Mouse (Mus musculus): ENCODE results near the gene Chrm1. TPM values are rescaled to one million over a fixed set of nuclear protein-coding genes. Genes with fewer than 3 reads are reported as not detected.

Gene Chrm1
- polyA plus RNA-seq, 1 experiment = not detected

DNA sequence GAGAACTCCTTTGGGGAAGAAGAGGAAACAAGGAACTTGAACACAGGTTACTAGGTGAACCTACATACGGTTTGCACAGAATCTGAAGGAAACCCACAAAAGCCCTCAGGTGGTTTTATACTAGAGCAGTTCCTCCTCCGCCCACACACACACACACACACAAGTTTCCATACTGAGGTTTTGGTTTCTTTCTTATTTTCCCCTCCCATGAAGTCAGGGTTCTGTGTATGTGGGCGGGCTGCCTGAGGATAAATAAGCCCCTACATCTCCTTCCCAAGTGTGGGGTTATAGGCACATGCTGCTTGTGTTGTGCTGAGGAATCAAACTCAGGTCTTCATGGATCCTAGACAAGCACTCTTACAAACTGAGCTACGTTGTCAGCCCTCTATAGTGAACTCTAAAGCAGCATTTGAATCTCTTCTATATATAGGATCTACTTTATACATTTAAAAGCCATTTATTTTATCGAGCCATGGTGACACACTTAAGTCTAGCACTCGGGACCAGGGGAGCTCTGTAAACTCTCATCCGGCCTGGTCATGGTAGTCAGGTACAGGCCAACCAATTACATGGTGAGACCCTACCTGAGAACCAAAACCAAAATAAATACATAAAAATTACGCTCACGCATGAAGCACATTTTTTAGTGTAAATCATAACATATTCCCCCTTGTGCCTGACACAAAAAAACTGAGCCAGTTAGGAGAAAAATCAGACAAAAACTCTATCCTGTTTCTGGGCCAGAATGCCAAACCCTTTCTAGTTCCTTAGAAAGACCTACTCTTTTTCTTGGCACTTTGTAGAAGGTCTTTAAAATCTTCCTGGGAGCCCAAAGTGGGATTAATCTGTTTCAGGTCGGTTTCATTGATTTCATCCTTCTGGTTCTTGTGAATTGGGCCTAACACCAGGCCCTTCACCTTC, 48.6 kb downstream of the Chrm1 start:
- H3K36me3 ChIP-seq (ENCODE audit: control insufficient read depth, insufficient read depth) = peaks cover 55% of the 10 kb centered on the region
- no peak for TF ChIP-seq CEBPB (IDR thresholded peaks at IDR 0.05; ENCODE audit: low read depth)
- TF ChIP-seq FOSL1 (IDR thresholded peaks at IDR 0.05; ENCODE audit: insufficient read depth, low read length, poor library complexity, severe bottlenecking) = no peak
- no peak for TF ChIP-seq MYOG (IDR thresholded peaks at IDR 0.05; ENCODE audit: control insufficient read depth, extremely low read depth, insufficient read length)
- TF ChIP-seq USF1 (IDR thresholded peaks at IDR 0.05; ENCODE audit: low read depth) = no peak
- no peak for TF ChIP-seq MYOD1 (IDR thresholded peaks at IDR 0.05; ENCODE audit: control insufficient read depth, insufficient read length, low read depth)
- no peak for TF ChIP-seq CTCF (IDR thresholded peaks at IDR 0.05; ENCODE audit: control insufficient read depth, insufficient read depth, insufficient read length)
- TF ChIP-seq MAX (IDR thresholded peaks at IDR 0.05) = no peak
- peak overlapping the region; percentile 62 for H3K4me3 ChIP-seq (ENCODE audit: insufficient read depth, poor library complexity, severe bottlenecking)
- peaks cover 49% of the 10 kb centered on the region for H3K79me3 ChIP-seq (ENCODE audit: low read depth)
- H3K27me3 ChIP-seq (ENCODE audit: control insufficient read depth, insufficient read depth, insufficient read length) = no peaks in the 10 kb centered on the region
- peak overlapping the region; percentile 78 for H3ac ChIP-seq (ENCODE audit: control insufficient read depth, insufficient read length, low read depth)
- H3K79me2 ChIP-seq (ENCODE audit: control insufficient read depth, insufficient read depth) = peaks cover 86% of the 10 kb centered on the region

GRCm38 (mm10) chr19:8712870-8713305, 49.3 kb downstream of the Chrm1 start:
- Histone ChIP-seq H3K4me3 (ENCODE audit: insufficient read depth, poor library complexity, severe bottlenecking) (peak overlapping the region; percentile 62), H3K36me3 (ENCODE audit: control insufficient read depth, insufficient read depth) (peaks cover 48% of the 10 kb centered on the region), H3K27me3 (ENCODE audit: control insufficient read depth, insufficient read depth, insufficient read length) (no peaks in the 10 kb centered on the region), H3K79me3 (ENCODE audit: low read depth) (peaks cover 54% of the 10 kb centered on the region), H3ac (ENCODE audit: control insufficient read depth, insufficient read length, low read depth) (peak overlapping the region; percentile 96), H3K79me2 (ENCODE audit: control insufficient read depth, insufficient read depth) (peaks cover 93% of the 10 kb centered on the region)
- TF ChIP-seq MAX (IDR thresholded peaks at IDR 0.05) (peak; percentile 78), FOSL1 (IDR thresholded peaks at IDR 0.05; ENCODE audit: insufficient read depth, low read length, poor library complexity, severe bottlenecking) (no peak), USF1 (IDR thresholded peaks at IDR 0.05; ENCODE audit: low read depth) (no peak), CTCF (IDR thresholded peaks at IDR 0.05; ENCODE audit: control insufficient read depth, insufficient read depth, insufficient read length) (no peak), MYOD1 (IDR thresholded peaks at IDR 0.05; ENCODE audit: control insufficient read depth, insufficient read length, low read depth) (no peak), MYOG (IDR thresholded peaks at IDR 0.05; ENCODE audit: control insufficient read depth, extremely low read depth, insufficient read length) (no peak), CEBPB (IDR thresholded peaks at IDR 0.05; ENCODE audit: low read depth) (peak; percentile 69)

DNA sequence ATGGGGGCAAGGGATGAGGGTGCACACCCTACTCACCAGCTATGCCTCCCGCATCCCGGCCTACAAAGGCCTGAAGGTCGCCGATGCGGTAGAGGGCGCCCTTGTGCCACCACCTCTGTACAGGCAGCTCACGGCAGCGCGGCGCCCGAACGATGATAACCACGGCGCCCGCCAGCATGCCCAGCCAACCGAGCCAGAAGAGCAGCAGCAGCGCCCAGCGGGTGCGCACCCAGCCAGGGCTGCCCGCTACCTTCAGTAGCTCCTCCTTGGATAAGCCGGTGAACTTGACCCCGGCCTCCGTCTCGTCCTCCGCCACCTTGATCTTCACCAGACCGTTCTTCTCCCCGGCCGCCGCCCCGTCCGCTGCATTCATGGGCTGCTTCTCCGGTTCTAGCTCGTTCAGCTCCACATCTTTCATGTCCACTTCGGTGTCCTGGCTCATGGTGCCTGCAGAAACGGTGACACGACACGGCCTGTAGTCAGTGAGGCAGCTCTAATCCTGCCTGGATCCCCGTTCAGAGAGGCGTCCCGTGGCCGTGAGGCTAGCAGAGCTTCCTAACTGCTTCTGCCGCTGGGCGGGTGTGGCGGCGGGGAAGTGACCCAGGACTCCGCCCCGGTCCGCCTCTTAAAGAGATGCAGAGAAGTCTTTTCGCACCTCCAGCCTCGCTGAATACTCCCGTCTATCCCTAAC, 49.9 kb downstream of the Chrm1 start:
- H3ac ChIP-seq (ENCODE audit: control insufficient read depth, insufficient read length, low read depth) = peak overlapping the region; percentile 96
- H3K36me3 ChIP-seq (ENCODE audit: control insufficient read depth, insufficient read depth) = peaks cover 43% of the 10 kb centered on the region
- no peaks in the 10 kb centered on the region for H3K27me3 ChIP-seq (ENCODE audit: control insufficient read depth, insufficient read depth, insufficient read length)
- H3K4me3 ChIP-seq (ENCODE audit: insufficient read depth, poor library complexity, severe bottlenecking) = peak overlapping the region; percentile 62
- H3K79me2 ChIP-seq (ENCODE audit: control insufficient read depth, insufficient read depth) = peaks cover 99% of the 10 kb centered on the region
- TF ChIP-seq CEBPB (IDR thresholded peaks at IDR 0.05; ENCODE audit: low read depth) = no peak
- TF ChIP-seq MYOD1 (IDR thresholded peaks at IDR 0.05; ENCODE audit: control insufficient read depth, insufficient read length, low read depth) = no peak
- TF ChIP-seq MAX (IDR thresholded peaks at IDR 0.05) = peak; percentile 56
- no peak for TF ChIP-seq MYOG (IDR thresholded peaks at IDR 0.05; ENCODE audit: control insufficient read depth, extremely low read depth, insufficient read length)
- no peak for TF ChIP-seq USF1 (IDR thresholded peaks at IDR 0.05; ENCODE audit: low read depth)
- TF ChIP-seq CTCF (IDR thresholded peaks at IDR 0.05; ENCODE audit: control insufficient read depth, insufficient read depth, insufficient read length) = peak; percentile 95
- no peak for TF ChIP-seq FOSL1 (IDR thresholded peaks at IDR 0.05; ENCODE audit: insufficient read depth, low read length, poor library complexity, severe bottlenecking)
- peaks cover 58% of the 10 kb centered on the region for H3K79me3 ChIP-seq (ENCODE audit: low read depth)

GRCm38 (mm10) chr19:8713997-8714652, 50.5 kb downstream of the Chrm1 start:
- Histone ChIP-seq H3K4me3 (ENCODE audit: insufficient read depth, poor library complexity, severe bottlenecking) (peak overlapping the region; percentile 62), H3ac (ENCODE audit: control insufficient read depth, insufficient read length, low read depth) (peak overlapping the region; percentile 46), H3K27me3 (ENCODE audit: control insufficient read depth, insufficient read depth, insufficient read length) (no peaks in the 10 kb centered on the region), H3K79me2 (ENCODE audit: control insufficient read depth, insufficient read depth) (peaks cover 100% of the 10 kb centered on the region), H3K79me3 (ENCODE audit: low read depth) (peaks cover 60% of the 10 kb centered on the region), H3K36me3 (ENCODE audit: control insufficient read depth, insufficient read depth) (peaks cover 36% of the 10 kb centered on the region)
- no peak for TF ChIP-seq CEBPB (IDR thresholded peaks at IDR 0.05; ENCODE audit: low read depth)
- no peak for TF ChIP-seq FOSL1 (IDR thresholded peaks at IDR 0.05; ENCODE audit: insufficient read depth, low read length, poor library complexity, severe bottlenecking)
- no peak for TF ChIP-seq USF1 (IDR thresholded peaks at IDR 0.05; ENCODE audit: low read depth)
- TF ChIP-seq MAX (IDR thresholded peaks at IDR 0.05) = no peak
- no peak for TF ChIP-seq MYOG (IDR thresholded peaks at IDR 0.05; ENCODE audit: control insufficient read depth, extremely low read depth, insufficient read length)
- no peak for TF ChIP-seq CTCF (IDR thresholded peaks at IDR 0.05; ENCODE audit: control insufficient read depth, insufficient read depth, insufficient read length)
- TF ChIP-seq MYOD1 (IDR thresholded peaks at IDR 0.05; ENCODE audit: control insufficient read depth, insufficient read length, low read depth) = no peak
